In the genomic region with DNA sequence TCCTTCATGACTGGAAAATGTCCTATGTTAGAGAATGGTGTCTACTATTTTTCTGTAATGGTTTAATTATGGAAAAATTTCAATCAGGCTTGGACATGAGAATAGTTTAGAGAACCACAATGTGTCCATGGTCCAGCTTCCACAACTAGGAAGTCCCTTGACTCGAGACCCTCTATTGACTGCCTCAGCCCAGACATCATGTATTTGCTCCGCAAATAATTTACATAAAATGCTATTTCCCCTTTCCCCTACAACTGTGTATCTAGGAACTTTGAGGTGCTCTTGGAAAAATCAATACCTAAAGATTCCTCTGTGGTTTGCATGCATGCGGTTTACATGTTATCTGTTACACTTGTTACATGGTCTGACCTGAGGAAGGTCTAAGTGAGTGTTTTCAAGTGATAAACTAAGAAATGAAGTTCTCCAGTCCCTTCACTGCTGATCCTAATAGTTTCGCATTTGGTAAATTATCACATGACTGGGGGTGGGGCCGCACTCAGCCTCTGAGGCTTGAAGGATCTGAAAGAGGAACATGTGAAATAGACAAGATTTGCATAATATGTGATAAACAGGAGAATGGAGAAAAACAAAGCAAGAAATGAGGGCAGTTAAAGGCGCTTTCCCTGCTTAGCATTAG, we compare ENCODE assay signal across 12 mouse cellular contexts. TPM values are rescaled to one million over a fixed set of nuclear protein-coding genes. Genes with fewer than 3 reads are reported as not detected.
DNase-seq lines count a peak whose midpoint lies in the region; TF ChIP-seq lines count a peak whose summit lies in the region.
"Had no signal": no experiment of that assay in that cellular context is flagged by ENCODE, and none has a peak within 500 bp of the region (broad histone marks: within the 10 kb centered on the region; RNA-seq: fewer than 3 reads in every experiment).

No protein-coding gene starts in this region.

- 76% methylated on average over 6 of the region's 6 CpGs for WGBS in lung, adult 2 months
- WGBS in macrophage (ENCODE audit: missing documents) = 52% methylated on average over 6 of the region's 6 CpGs
- WGBS in forebrain, embryonic 10.5 days = 92% methylated on average over 6 of the region's 6 CpGs

- TF ChIP-seq CTCF in lung, adult 2 months (IDR thresholded peaks at IDR 0.05; ENCODE audit: insufficient read depth, low read length) = no peak

- H3K36me3 ChIP-seq in macrophage (ENCODE audit: inconsistent target) = no peaks in the 10 kb centered on the region
- no peaks in the 10 kb centered on the region for H3K36me3 ChIP-seq in forebrain, embryonic 10.5 days (replicated peaks)
- H3K36me3 ChIP-seq: neural tube, embryonic 13.5 days had no signal

- H3K4me3 ChIP-seq in lung, adult 2 months (replicated peaks; ENCODE audit: extremely low read depth, low read depth, low read length) = no peak overlapping the region
- H3K4me3 ChIP-seq in macrophage (ENCODE audit: inconsistent target) = no peak overlapping the region
- H3K4me3 ChIP-seq in forebrain, embryonic 10.5 days = no peak overlapping the region
- H3K4me3 ChIP-seq: megakaryocyte, embryonic 14.5 days; neural tube, embryonic 13.5 days had no signal

- H3K27me3 ChIP-seq in forebrain, embryonic 10.5 days (ENCODE audit: poor library complexity, severe bottlenecking) = no peaks in the 10 kb centered on the region
- H3K27me3 ChIP-seq: megakaryocyte, embryonic 14.5 days; neural tube, embryonic 13.5 days had no signal

- H3K4me1 ChIP-seq in lung, adult 2 months (ENCODE audit: control insufficient read depth, insufficient read depth, low read length) = no peaks in the 10 kb centered on the region
- H3K4me1 ChIP-seq in forebrain, embryonic 10.5 days = no peaks in the 10 kb centered on the region

- no peak for TF ChIP-seq POLR2A in lung, adult 2 months (IDR thresholded peaks at IDR 0.05; ENCODE audit: borderline replicate concordance, extremely low read depth, low read depth, low read length)

- DNase-seq in lung, adult 18-20 months = peak; percentile 30 to 49
- DNase-seq in lung, adult 2 months = no peak
- peak; percentile 49 for DNase-seq in liver
- no peak for DNase-seq in forebrain, embryonic 10.5 days (ENCODE audit: extremely low spot score, low spot score)
- DNase-seq in left cerebral cortex, adult 11 months (ENCODE audit: low spot score) = no peak
- DNase-seq in layer of hippocampus, postnatal 14 days (ENCODE audit: low spot score in 2 of 2) = no peak
- DNase-seq: adrenal gland, postnatal 25 days; cerebellum, adult 9-11 months; thymus, postnatal 25 days had no signal

- no peaks in the 10 kb centered on the region for H3K9me3 ChIP-seq in forebrain, embryonic 10.5 days
- H3K9me3 ChIP-seq: megakaryocyte, embryonic 14.5 days; neural tube, embryonic 13.5 days had no signal

- H3K27ac ChIP-seq in macrophage = peak overlapping the region; percentile 70
- H3K27ac ChIP-seq in forebrain, embryonic 10.5 days = no peak overlapping the region
- H3K27ac ChIP-seq: neural tube, embryonic 13.5 days had no signal

- no peaks in the 10 kb centered on the region for H3K79me2 ChIP-seq in macrophage (ENCODE audit: inconsistent target)

RNA-seq across cellular contexts. Expression of gene 4931440F15Rik, which starts 38.8 kb away (rescaled TPM):
- 0.20 and 0.23 TPM in 2 replicates for polyA plus RNA-seq in lung, adult 2 months (2012; rRNA removed)
- 1 to 10 TPM in 13 of 26 experiments, under 1 TPM in 13; 0.21 to 1.8 (median 1.0) TPM for total RNA-seq in macrophage (2018; cell fraction: chromatin; rRNA removed)
- total RNA-seq in macrophage (2018; cell fraction: cytosol; rRNA removed) = under 1 TPM in 7 of 26 experiments, not detected in 19; 0.03 to 0.18 (median 0.05) TPM
- 1 to 10 TPM in 1 of 26 experiments, under 1 TPM in 23, not detected in 2; 0.12 to 1.1 (median 0.46) TPM for total RNA-seq in macrophage (2018; cell fraction: nucleus; rRNA removed)
- polyA plus RNA-seq in macrophage (2018) = not detected in 3 replicates
- polyA plus RNA-seq in forebrain, embryonic 10.5 days (2016; fragmentation: Nextera tagmentation; extraction: Ambion mirVana) = 0.12 TPM in 1 of 2 replicates, not detected in the other
- total RNA-seq in layer of hippocampus, postnatal 14 days (2021) = 1 to 10 TPM; 2.3 to 3.1 TPM

Comparison
In these comparisons a context has a peak if more than half of its experiments do, and no peak if none do; other contexts are left out.
1. DNase-seq: peak in lung, adult 18-20 months (2 of 2) and liver (single experiment); none in lung, adult 2 months (single experiment), forebrain, embryonic 10.5 days (single experiment), left cerebral cortex, adult 11 months (single experiment) and layer of hippocampus, postnatal 14 days (0 of 2).